Mouse (Mus musculus): Measurements from ENCODE around the gene Rab11fip5. TPM values are rescaled to one million over a fixed set of nuclear protein-coding genes. Genes with fewer than 3 reads are reported as not detected.

Rab11fip5 gene
- total RNA-seq, 1 experiment from 2014 or later = 3.0 TPM

DNA sequence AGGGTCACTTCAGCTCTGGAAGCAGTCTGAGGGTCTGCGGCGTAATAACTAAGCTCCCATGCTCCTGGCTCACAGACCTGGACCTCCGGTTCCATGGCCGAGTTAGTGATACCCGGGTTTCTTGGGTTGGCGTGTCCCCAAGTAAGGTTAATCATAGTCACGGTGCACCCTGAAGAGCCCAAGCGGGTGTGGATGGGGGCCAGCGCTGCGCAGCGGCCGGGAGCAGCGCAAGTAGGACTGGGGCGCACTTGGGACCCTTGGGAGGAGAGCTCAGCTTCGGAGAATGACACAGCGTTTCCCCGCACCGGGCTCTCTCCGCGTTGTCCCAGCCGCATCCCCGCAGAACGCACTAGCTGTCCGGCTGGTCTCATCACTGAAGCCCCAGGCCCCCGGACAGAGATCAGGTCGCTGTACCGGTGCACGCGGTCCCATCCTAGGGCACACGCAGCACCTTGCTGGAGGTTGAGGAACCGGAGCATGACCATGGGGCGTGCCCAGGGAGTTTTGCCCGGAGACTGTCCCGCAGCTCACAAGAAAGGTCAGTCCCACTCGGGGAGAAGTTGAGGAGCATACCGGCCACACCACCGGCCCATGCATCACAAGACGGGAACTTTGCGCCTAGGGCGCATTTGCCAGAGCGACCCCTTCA is 42.0 kb downstream of the Rab11fip5 start:
- peak; percentile 20 for ATAC-seq (replicated peaks; ENCODE audit: insufficient number of reproducible peaks, low FRiP score, low TSS enrichment, poor library complexity, severe bottlenecking)

GRCm38 (mm10) chr6:85331736-85332135 is 42.7 kb downstream of the Rab11fip5 start:
- no peak for ATAC-seq (replicated peaks; ENCODE audit: insufficient number of reproducible peaks, low FRiP score, low TSS enrichment, poor library complexity, severe bottlenecking)

DNA sequence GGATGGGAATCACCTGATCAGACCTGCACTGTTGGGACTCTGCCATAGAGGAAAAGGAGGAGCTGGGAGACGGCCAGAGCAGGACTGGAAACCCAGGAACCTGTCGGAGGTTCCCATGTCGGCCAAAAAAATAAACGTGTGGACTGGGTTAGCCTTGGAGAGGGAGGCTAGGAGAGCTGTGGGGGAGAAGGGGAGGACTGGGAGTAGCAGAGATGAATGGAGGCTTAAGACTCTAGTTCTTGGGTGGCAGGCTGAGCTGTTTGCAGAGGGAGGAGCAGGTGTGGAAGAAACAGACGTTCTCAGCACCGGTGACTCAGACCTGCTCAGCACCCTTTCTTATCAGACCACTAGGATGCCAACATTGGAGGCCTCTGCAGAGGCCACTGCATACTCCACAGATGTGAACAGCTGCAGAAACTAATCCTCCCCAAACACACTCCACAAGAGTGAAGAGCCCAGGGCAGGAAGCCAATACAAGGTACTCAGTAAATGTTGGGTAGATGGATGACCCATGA is 43.2 kb downstream of the Rab11fip5 start:
- no peak for ATAC-seq (replicated peaks; ENCODE audit: insufficient number of reproducible peaks, low FRiP score, low TSS enrichment, poor library complexity, severe bottlenecking)

DNA sequence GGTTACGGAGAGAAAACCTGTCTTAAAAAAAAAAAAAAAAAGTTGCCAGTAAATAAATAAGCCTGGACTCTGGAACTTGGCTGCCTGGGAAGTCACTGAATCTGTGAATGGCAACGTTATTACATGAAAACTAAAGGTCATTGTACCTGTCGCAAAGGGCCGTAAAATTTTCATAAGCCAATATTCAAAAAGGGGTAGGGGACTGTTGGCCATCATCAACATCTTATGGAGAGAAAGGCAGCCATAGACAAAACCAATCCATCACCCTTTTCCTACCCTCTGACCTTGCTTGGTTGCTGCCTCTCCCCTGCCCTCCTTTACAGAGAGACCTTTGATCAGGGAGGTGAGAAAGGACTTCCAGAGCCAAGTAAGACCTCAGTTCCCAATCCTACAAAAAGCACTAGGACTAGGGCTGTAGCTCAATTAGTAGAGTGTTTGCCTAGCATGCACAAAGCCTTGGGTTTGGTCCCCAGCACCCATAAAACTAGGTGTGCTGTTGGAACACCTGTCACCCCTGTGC is 44.7 kb downstream of the Rab11fip5 start:
- ATAC-seq (replicated peaks; ENCODE audit: insufficient number of reproducible peaks, low FRiP score, low TSS enrichment, poor library complexity, severe bottlenecking) = no peak

DNA sequence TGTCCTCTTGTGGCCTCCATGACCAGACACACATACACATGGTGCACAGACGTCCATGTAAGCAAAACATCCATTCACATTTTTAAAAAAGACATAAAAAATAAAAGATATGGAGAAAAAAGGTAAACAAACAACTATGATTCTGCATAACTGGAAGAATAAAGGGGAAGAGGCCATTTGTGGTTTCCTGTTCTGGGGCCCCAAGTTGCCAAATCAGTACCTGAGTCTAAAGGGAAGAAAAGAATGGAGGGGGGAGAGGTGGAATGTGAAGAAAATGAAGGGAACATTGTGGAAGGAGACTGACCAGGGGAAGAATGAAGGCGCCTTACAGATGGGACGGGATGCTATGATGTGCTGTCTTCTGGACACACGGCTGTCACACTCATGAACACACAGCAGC is 47.9 kb downstream of the Rab11fip5 start:
- ATAC-seq (replicated peaks; ENCODE audit: insufficient number of reproducible peaks, low FRiP score, low TSS enrichment, poor library complexity, severe bottlenecking) = 0 out of 2 replicates have a peak, but pooled peaks have one; percentile 6

- ATAC-seq (replicated peaks; ENCODE audit: insufficient number of reproducible peaks, low FRiP score, low TSS enrichment, poor library complexity, severe bottlenecking) = no peak
Measured at GRCm38 (mm10) chr6:85325109-85325508, 49.3 kb downstream of the Rab11fip5 start.

DNA sequence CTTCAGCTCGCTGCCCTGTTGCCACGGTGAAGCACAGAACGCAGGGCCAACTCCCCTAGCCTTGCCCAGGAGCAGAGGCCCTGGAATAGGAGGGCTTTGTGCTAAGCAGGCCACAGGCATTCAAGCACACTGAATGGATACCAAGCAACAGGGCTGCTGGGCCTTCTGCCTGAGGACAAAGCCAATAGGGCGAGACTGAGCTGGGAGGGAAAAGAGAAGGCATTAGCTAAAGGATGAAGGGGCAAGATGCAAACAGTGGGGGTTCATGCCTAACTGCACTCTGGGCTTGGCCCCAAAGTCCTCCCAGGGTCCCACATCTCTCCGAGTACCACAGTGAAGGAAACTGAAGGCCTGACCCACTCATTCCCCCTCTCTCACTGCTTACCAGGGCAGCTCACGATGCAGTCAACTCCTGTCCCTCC is 54.0 kb downstream of the Rab11fip5 start:
- no peak for ATAC-seq (replicated peaks; ENCODE audit: insufficient number of reproducible peaks, low FRiP score, low TSS enrichment, poor library complexity, severe bottlenecking)

DNA sequence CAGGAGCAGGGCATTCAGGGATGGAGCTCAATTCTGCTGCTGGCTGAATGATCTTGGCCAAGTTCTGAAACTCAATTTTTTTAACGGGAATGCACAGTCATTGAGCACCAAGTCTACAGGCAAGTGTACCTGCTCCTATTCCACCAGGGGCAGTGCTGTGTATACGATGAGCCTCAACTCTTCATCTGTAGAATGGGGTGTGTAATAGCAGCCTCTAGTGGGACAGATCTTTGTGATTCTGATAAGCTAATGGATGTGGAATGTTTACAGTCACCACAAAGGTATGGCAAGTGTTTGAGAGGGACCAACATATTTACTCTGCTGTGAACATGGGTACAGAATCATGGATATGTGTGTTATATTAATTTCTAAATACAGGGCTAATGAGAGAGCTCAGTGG is 58.2 kb downstream of the Rab11fip5 start:
- ATAC-seq (replicated peaks; ENCODE audit: insufficient number of reproducible peaks, low FRiP score, low TSS enrichment, poor library complexity, severe bottlenecking) = no peak

- no peak for ATAC-seq (replicated peaks; ENCODE audit: insufficient number of reproducible peaks, low FRiP score, low TSS enrichment, poor library complexity, severe bottlenecking)
Measured at GRCm38 (mm10) chr6:85314064-85314798, 60.2 kb downstream of the Rab11fip5 start.

GRCm38 (mm10) chr6:85307894-85308293 is 66.5 kb downstream of the Rab11fip5 start:
- ATAC-seq (replicated peaks; ENCODE audit: insufficient number of reproducible peaks, low FRiP score, low TSS enrichment, poor library complexity, severe bottlenecking) = no peak

GRCm38 (mm10) chr6:85306375-85306774 is 68.1 kb downstream of the Rab11fip5 start:
- ATAC-seq (replicated peaks; ENCODE audit: insufficient number of reproducible peaks, low FRiP score, low TSS enrichment, poor library complexity, severe bottlenecking) = no peak

DNA sequence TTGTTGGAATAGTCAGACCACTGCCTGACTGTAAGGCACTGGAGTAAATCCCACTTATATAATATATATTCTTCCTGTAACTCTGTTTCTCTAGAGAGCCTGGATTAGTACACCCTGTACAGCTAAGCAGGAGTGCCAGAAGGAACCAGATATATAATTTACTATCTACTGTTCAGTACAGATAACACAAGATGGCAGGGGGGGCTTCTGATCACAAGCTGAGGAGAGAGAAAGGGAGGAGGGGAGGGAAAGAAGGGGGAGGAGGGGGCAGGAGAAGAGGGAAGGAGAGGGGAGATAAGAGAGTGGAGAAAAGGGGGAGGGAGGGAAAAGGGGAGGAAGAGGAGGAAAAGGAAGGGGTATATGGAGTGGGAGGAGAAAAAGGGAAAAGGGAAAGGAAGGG is 68.6 kb downstream of the Rab11fip5 start:
- no peak for ATAC-seq (replicated peaks; ENCODE audit: insufficient number of reproducible peaks, low FRiP score, low TSS enrichment, poor library complexity, severe bottlenecking)

DNA sequence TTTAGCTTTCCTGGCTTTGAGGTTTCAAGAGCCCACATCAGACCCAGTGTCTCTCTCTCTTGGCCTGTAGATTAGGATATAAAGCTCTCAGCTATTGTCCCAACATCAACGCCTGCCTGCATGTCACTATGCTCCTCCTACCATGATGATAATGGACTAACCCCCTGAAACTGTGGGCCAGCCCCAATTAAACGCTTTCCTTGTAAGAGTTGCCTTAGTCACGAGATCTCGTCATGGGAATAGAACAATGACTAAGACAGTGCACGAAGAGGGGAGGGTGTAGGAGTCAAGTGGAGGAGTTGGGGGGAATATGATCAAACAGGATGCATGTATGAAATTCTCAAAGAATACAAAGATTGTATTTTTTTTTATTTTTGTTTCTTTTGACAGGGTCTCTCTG is 69.5 kb downstream of the Rab11fip5 start:
- no peak for ATAC-seq (replicated peaks; ENCODE audit: insufficient number of reproducible peaks, low FRiP score, low TSS enrichment, poor library complexity, severe bottlenecking)

DNA sequence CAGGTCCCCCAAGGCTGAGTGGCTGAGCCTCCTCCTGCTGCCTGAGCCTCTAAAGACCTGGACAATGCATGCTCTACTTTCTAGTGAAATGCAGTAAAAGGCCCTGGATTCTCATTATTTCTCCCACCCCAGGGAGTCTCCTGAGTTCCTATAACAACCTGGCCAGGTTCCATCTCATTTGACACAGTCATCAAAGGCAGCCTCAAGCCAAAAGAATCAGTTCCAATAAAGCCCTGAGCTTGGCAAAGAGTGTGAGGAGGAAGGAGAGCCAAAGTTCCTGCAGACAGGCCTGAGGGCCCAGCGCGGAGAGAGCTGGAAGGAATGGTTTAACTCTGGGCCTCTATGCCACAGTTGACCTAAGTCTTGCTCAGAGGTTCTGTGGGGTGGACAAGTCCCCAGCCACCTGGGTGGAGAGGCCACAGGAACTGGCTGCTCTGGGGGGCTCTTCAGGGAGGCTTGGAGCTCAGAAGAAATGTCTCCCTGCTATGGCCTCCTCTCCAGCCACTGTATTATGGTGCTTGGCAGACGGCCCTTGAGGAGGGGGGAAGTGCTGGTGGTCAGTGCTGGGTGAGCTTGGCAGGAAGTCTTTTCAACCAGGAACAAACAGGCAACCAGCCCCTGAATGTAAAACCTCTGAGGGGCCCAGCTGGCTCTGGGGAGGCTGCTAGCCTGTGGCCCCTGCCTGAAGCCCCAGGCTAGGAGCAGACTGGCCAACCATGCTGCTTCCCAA is 71.9 kb downstream of the Rab11fip5 start:
- no peak for ATAC-seq (replicated peaks; ENCODE audit: insufficient number of reproducible peaks, low FRiP score, low TSS enrichment, poor library complexity, severe bottlenecking)

- ATAC-seq (replicated peaks; ENCODE audit: insufficient number of reproducible peaks, low FRiP score, low TSS enrichment, poor library complexity, severe bottlenecking) = peak; percentile 44
Measured at GRCm38 (mm10) chr6:85295384-85296167, 78.9 kb downstream of the Rab11fip5 start.

GRCm38 (mm10) chr6:85294004-85294379 is 80.4 kb downstream of the Rab11fip5 start:
- ATAC-seq (replicated peaks; ENCODE audit: insufficient number of reproducible peaks, low FRiP score, low TSS enrichment, poor library complexity, severe bottlenecking) = no peak

DNA sequence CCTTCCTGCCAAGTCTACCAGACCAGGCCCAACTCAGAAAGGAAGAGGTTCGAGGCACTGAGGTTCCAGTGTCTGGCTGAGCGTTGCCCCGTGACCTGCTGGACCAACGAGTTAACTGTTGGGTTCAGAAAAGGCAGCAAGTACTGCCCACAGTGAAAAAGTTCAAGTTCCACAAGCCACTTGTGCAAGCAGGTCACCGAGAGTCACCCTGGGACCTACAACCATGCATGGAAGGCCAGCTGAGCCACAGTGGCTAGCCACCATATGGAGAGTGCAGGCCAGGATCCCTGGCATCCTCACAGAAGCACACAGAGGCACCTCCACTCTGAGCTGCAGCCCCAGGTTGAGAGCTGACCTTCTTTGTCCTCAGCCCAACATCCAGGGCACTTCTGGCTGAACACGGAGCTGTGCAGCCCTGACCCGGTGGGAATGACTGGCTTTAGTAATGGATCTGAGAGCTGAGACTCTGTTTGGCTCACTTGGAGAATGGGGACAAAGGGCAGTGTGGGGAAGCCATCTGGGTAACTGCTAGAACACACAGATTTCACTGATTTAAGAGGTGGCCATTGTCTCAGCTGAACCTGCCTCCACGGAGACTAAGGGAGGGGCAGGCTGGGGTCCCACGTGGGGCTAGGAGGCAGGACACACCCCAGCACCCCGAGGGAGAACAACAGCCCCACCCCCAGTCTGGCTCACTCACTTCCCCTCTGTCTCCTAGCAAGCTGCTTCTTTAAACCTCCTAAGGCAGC is 81.0 kb downstream of the Rab11fip5 start:
- ATAC-seq (replicated peaks; ENCODE audit: insufficient number of reproducible peaks, low FRiP score, low TSS enrichment, poor library complexity, severe bottlenecking) = peak; percentile 54

All from monocyte, adult 5-6 weeks (primary cell).